Mouse (Mus musculus): ENCODE results near the gene Fam184a. TPM values are rescaled to one million over a fixed set of nuclear protein-coding genes. Genes with fewer than 3 reads are reported as not detected.

The Fam184a gene
- polyA plus RNA-seq, 1 experiment from 2014 or later, result 2.0 TPM

DNA sequence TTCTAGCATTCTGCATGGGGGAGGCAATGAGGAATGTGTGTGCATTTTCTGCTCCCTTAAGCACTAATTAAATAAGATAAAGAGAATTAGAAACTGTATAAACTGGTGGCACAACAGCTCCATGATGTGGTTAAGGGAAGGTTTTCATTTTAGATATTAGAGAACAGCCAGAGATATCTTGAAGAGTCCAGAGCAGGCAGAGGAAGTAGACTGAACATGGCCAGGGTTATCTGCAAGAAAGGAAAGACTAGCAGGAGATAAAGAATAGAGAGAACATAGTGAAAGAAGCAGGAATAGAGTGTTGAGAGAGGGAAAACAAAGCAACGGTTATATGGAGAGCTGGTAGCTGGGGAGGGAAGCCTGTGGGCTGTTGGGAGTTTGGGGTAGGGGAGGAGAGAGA is 1.8 kb upstream of the Fam184a start:
- H3K9me3 ChIP-seq (ENCODE audit: control insufficient read depth, low read length), result no peaks in the 10 kb centered on the region
- no peak overlapping the region for H3K27ac ChIP-seq (ENCODE audit: low read length)
- H3K4me1 ChIP-seq (ENCODE audit: control insufficient read depth, insufficient read depth, low read length), result no peaks in the 10 kb centered on the region
- no peaks in the 10 kb centered on the region for H3K36me3 ChIP-seq (ENCODE audit: control insufficient read depth, insufficient read depth, low read length)
- no peak overlapping the region for H3K9ac ChIP-seq (ENCODE audit: low read depth, low read length)
- 85% methylated on average over 1 of the region's 1 CpGs for WGBS
- no peak overlapping the region for H3K4me3 ChIP-seq (ENCODE audit: low read length)
- no peak for ATAC-seq
- H3K27me3 ChIP-seq (replicated peaks; ENCODE audit: control insufficient read depth, insufficient read depth, low read length), result peaks cover 9% of the 10 kb centered on the region; the same call in 1 of the 2 replicates
- no peak overlapping the region for H3K4me2 ChIP-seq (ENCODE audit: low read depth, low read length)

DNA sequence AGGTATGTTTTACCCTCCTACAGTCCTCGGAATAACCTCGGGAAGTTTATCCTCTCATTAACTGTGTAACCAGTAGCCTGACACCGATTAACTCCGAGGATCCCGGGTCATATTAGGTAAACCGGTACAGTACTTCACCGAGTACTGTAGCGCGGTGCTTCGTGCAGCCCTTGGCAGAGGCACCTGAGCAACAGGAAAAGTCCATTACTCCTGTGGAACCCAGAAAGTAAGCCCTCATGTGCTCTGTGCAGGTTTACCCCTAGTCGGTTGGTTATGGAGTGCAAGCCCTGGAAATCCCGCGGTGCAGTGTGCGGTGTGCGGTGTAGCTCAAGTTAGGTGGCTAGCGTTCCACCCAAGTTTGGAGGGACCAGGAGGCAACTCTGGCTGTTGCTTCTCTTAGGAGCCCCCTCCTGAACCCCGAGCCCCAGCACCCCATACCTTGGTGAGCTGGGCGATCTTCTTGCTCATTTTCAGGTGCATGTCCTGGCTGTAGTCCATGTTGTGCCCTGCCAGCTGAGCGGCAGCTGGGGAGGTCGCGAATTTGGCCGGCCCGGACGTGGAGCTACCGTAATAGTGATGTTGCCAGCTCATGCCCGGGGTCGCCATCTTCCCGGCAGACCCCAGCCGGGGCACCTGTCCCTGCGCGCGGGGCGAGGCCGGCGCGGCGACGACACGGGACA is 508 bp downstream of the Fam184a start:
- no peaks in the 10 kb centered on the region for H3K36me3 ChIP-seq (ENCODE audit: control insufficient read depth, insufficient read depth, low read length)
- H3K4me3 ChIP-seq (ENCODE audit: low read length), result peak overlapping the region; percentile 73
- no peak overlapping the region for H3K27ac ChIP-seq (ENCODE audit: low read length)
- peaks cover 9% of the 10 kb centered on the region; the same call in 1 of the 2 replicates for H3K27me3 ChIP-seq (replicated peaks; ENCODE audit: control insufficient read depth, insufficient read depth, low read length)
- H3K9me3 ChIP-seq (ENCODE audit: control insufficient read depth, low read length), result no peaks in the 10 kb centered on the region
- ATAC-seq, result peak; percentile 65
- no peaks in the 10 kb centered on the region for H3K4me1 ChIP-seq (ENCODE audit: control insufficient read depth, insufficient read depth, low read length)
- 7% methylated on average over 39 of the region's 39 CpGs for WGBS
- peak overlapping the region; percentile 70 for H3K9ac ChIP-seq (ENCODE audit: low read depth, low read length)
- H3K4me2 ChIP-seq (ENCODE audit: low read depth, low read length), result peak overlapping the region; percentile 99

DNA sequence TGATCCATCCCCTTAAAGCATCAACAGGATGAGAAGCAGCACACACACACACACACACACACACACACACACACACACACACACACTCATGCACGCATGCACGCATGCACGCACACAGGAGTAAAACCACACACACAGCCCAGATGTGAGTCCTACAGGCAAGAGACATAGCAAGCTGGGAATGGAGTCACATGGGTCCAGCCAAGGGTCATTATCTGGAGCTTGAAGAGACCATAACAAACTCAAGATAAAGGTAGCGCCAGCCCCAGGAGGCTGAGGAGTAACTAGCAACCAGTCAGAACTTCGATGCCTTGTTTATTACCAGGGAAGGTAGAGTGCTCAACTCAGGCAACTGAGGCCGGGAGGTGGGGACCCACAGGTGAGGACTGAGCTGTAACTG is 4.9 kb downstream of the Fam184a start:
- Histone ChIP-seq H3K9ac (ENCODE audit: low read depth, low read length) (no peak overlapping the region), H3K27me3 (replicated peaks; ENCODE audit: control insufficient read depth, insufficient read depth, low read length) (0 out of 2 replicates have a peak, but pooled peaks cover 5% of the 10 kb centered on the region), H3K9me3 (ENCODE audit: control insufficient read depth, low read length) (no peaks in the 10 kb centered on the region), H3K4me3 (ENCODE audit: low read length) (no peak overlapping the region), H3K27ac (ENCODE audit: low read length) (no peak overlapping the region), H3K4me2 (ENCODE audit: low read depth, low read length) (no peak overlapping the region), H3K4me1 (ENCODE audit: control insufficient read depth, insufficient read depth, low read length) (no peaks in the 10 kb centered on the region), H3K36me3 (ENCODE audit: control insufficient read depth, insufficient read depth, low read length) (no peaks in the 10 kb centered on the region)
- ATAC-seq, result no peak
- 90% methylated on average over 6 of the region's 6 CpGs for WGBS

DNA sequence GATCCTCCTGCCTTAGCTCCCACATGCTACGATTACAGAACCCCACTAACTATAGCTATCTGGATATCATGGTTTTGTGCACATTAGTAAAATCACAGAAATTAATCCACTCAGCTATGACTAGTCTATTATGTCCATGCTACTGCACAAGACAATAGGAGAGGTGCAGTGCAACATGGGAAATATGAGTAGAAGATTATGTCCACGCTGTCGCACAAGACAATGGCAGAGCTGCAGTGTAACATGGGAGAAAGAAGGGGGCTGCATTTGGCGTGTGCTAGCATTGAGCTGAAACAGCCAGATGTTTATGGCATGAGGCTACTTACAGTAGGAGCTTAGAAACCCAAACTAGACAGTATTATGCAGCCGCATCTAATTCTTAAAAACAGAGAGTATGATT is 8.0 kb downstream of the Fam184a start:
- Histone ChIP-seq H3K4me2 (ENCODE audit: low read depth, low read length) (no peak overlapping the region), H3K36me3 (ENCODE audit: control insufficient read depth, insufficient read depth, low read length) (no peaks in the 10 kb centered on the region), H3K27ac (ENCODE audit: low read length) (no peak overlapping the region), H3K9ac (ENCODE audit: low read depth, low read length) (no peak overlapping the region), H3K4me1 (ENCODE audit: control insufficient read depth, insufficient read depth, low read length) (no peaks in the 10 kb centered on the region), H3K27me3 (replicated peaks; ENCODE audit: control insufficient read depth, insufficient read depth, low read length) (no peaks in the 10 kb centered on the region), H3K9me3 (ENCODE audit: control insufficient read depth, low read length) (no peaks in the 10 kb centered on the region), H3K4me3 (ENCODE audit: low read length) (no peak overlapping the region)
- 76% methylated on average over 5 of the region's 5 CpGs for WGBS
- ATAC-seq, result no peak

DNA sequence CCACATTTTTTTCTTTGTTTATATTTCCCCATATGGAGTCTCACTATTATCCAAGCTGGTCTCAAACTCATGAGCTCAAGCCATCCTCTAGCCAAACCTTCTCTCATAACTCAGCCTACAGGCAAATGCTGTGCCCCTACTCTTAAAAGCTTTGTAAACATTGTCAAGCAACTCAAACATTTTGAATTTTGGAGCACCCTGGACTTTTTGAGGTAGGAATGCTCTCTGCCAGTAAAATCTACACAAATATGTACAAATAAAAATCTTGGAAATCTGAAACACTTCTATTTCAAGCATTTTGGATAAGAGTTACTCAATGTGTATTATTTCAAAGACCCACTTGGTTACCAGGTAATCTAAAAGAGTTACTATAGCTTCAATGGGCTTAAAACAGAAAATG is 10.9 kb downstream of the Fam184a start:
- Histone ChIP-seq H3K9ac (ENCODE audit: low read depth, low read length) (no peak overlapping the region), H3K36me3 (ENCODE audit: control insufficient read depth, insufficient read depth, low read length) (no peaks in the 10 kb centered on the region), H3K27me3 (replicated peaks; ENCODE audit: control insufficient read depth, insufficient read depth, low read length) (no peaks in the 10 kb centered on the region), H3K4me1 (ENCODE audit: control insufficient read depth, insufficient read depth, low read length) (no peaks in the 10 kb centered on the region), H3K4me2 (ENCODE audit: low read depth, low read length) (no peak overlapping the region), H3K27ac (ENCODE audit: low read length) (no peak overlapping the region), H3K4me3 (ENCODE audit: low read length) (no peak overlapping the region), H3K9me3 (ENCODE audit: control insufficient read depth, low read length) (no peaks in the 10 kb centered on the region)
- ATAC-seq, result no peak

DNA sequence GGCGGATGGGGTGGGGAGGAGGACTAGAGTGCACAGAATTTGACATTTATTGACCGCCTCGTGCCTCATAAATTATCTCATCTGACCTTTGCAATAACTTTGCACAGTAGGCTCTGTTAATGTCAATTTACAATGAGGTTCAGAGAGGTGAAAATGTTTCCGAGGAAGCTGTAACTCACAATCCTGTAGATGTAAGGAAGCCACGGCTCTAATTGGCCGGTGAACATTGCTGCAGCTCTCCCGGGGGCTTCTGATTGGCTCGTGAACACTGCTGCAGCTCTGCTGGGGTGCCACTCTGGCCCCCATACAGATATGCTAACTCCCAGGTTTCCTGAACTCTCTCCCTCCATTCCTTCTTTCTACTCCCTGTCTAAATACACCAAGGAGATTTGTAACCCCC is 12.1 kb downstream of the Fam184a start:
- Histone ChIP-seq H3K27me3 (replicated peaks; ENCODE audit: control insufficient read depth, insufficient read depth, low read length) (no peaks in the 10 kb centered on the region), H3K27ac (ENCODE audit: low read length) (no peak overlapping the region), H3K4me3 (ENCODE audit: low read length) (no peak overlapping the region), H3K4me1 (ENCODE audit: control insufficient read depth, insufficient read depth, low read length) (no peaks in the 10 kb centered on the region), H3K9me3 (ENCODE audit: control insufficient read depth, low read length) (no peaks in the 10 kb centered on the region), H3K36me3 (ENCODE audit: control insufficient read depth, insufficient read depth, low read length) (no peaks in the 10 kb centered on the region), H3K4me2 (ENCODE audit: low read depth, low read length) (no peak overlapping the region), H3K9ac (ENCODE audit: low read depth, low read length) (no peak overlapping the region)
- WGBS, result 67% methylated on average over 8 of the region's 8 CpGs
- ATAC-seq, result no peak

DNA sequence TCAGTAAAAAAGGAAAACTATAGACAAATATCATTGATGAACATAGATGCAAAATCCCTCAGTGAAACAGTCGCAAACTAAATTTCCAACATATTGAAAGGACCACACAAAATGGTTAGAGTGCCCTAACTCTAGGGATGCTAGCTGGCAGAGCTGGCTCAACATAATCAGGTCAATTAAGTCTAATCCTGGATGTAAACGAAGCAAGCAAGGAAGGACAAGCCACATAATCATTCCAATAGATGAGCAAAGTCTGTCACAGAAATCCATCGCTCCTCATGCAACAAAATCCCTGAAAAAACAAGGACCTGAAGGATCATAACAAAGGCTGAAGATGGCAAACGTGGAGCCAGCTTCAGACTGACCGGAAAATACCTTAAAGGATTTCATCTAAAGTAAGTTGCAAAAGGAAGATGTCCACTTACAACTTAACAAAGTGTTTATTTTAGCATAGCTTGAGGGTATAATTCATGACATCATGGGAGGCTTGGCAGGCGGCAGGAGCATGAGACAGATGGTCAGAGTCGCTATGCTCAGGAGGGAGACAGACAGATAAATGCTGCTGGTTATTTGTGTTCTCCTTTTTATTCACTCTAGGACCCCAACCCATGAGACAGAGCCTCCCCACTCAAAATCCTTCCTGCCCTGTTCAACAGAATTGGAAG is 15.6 kb downstream of the Fam184a start:
- Histone ChIP-seq H3K4me3 (ENCODE audit: low read length) (no peak overlapping the region), H3K36me3 (ENCODE audit: control insufficient read depth, insufficient read depth, low read length) (no peaks in the 10 kb centered on the region), H3K9ac (ENCODE audit: low read depth, low read length) (no peak overlapping the region), H3K27ac (ENCODE audit: low read length) (no peak overlapping the region), H3K4me2 (ENCODE audit: low read depth, low read length) (no peak overlapping the region), H3K9me3 (ENCODE audit: control insufficient read depth, low read length) (no peaks in the 10 kb centered on the region), H3K4me1 (ENCODE audit: control insufficient read depth, insufficient read depth, low read length) (no peaks in the 10 kb centered on the region), H3K27me3 (replicated peaks; ENCODE audit: control insufficient read depth, insufficient read depth, low read length) (no peaks in the 10 kb centered on the region)
- WGBS, result 66% methylated on average over 7 of the region's 7 CpGs
- ATAC-seq, result no peak

DNA sequence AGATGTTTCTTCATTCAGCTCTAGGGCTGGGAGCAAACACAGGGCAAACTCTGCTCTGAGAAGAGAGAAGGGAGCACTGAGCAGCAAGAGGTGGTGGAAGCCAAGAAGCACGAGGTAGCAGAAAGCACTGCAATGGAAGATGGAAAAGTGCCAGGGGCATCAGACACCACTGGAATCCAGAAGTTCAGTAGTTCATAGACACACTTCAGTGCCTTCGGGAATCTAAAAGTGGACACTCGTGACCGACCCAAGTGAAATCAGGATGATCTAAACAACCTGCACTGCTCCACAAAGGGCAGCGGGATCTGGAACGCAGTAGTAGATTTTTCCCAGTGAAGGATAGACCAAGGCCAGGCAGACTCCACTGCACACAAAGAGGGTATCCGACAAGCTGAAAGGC is 18.6 kb downstream of the Fam184a start:
- Histone ChIP-seq H3K4me3 (ENCODE audit: low read length) (no peak overlapping the region), H3K27ac (ENCODE audit: low read length) (no peak overlapping the region), H3K36me3 (ENCODE audit: control insufficient read depth, insufficient read depth, low read length) (no peaks in the 10 kb centered on the region), H3K4me1 (ENCODE audit: control insufficient read depth, insufficient read depth, low read length) (no peaks in the 10 kb centered on the region), H3K4me2 (ENCODE audit: low read depth, low read length) (no peak overlapping the region), H3K9ac (ENCODE audit: low read depth, low read length) (no peak overlapping the region), H3K9me3 (ENCODE audit: control insufficient read depth, low read length) (no peaks in the 10 kb centered on the region), H3K27me3 (replicated peaks; ENCODE audit: control insufficient read depth, insufficient read depth, low read length) (no peaks in the 10 kb centered on the region)
- ATAC-seq, result no peak
- WGBS, result 82% methylated on average over 7 of the region's 7 CpGs

DNA sequence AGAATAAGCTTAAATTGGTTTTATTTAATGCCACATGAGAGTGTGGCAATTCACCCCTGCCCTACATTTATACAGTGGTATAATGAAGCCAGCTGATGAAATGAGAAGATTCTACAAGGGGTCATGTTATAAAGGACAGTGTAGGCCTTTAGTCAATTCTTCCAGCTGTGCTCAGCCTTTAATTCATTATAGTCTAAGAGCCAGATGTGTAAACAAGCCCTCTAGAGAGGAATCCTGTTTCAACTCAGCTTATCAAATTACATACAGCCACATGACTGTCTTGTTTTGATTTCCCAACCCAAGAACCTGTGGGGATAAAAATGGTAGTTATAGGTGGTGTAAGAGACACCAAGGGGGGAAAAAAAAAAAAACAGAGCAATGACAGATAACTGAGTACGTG is 22.0 kb downstream of the Fam184a start:
- no peaks in the 10 kb centered on the region for H3K9me3 ChIP-seq (ENCODE audit: control insufficient read depth, low read length)
- H3K4me2 ChIP-seq (ENCODE audit: low read depth, low read length), result no peak overlapping the region
- H3K4me1 ChIP-seq (ENCODE audit: control insufficient read depth, insufficient read depth, low read length), result no peaks in the 10 kb centered on the region
- no peak overlapping the region for H3K27ac ChIP-seq (ENCODE audit: low read length)
- H3K9ac ChIP-seq (ENCODE audit: low read depth, low read length), result no peak overlapping the region
- 47% methylated on average over 1 of the region's 1 CpGs for WGBS
- no peaks in the 10 kb centered on the region for H3K27me3 ChIP-seq (replicated peaks; ENCODE audit: control insufficient read depth, insufficient read depth, low read length)
- H3K36me3 ChIP-seq (ENCODE audit: control insufficient read depth, insufficient read depth, low read length), result no peaks in the 10 kb centered on the region
- no peak overlapping the region for H3K4me3 ChIP-seq (ENCODE audit: low read length)
- no peak for ATAC-seq

DNA sequence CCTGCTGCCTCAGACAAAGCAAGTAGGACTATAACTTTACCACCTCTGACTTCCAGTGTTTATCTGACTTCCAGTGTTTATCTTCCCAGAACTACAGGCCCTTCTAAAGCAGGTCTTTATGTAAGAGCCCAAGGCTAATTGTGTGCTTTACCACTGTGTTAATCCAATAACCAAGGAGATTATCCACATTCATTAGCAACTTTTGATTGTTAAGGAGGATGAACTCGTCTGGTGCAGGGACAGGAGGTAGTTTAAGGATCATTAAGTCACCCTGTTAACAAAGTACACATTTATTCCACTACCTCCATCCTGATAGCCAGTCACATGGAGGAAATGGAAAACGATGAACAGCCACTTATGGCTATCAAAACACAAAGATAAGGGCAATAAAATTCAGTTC is 25.6 kb downstream of the Fam184a start:
- Histone ChIP-seq H3K36me3 (ENCODE audit: control insufficient read depth, insufficient read depth, low read length) (no peaks in the 10 kb centered on the region), H3K9me3 (ENCODE audit: control insufficient read depth, low read length) (no peaks in the 10 kb centered on the region), H3K27me3 (replicated peaks; ENCODE audit: control insufficient read depth, insufficient read depth, low read length) (no peaks in the 10 kb centered on the region), H3K9ac (ENCODE audit: low read depth, low read length) (no peak overlapping the region), H3K4me2 (ENCODE audit: low read depth, low read length) (no peak overlapping the region), H3K4me3 (ENCODE audit: low read length) (no peak overlapping the region), H3K27ac (ENCODE audit: low read length) (no peak overlapping the region), H3K4me1 (ENCODE audit: control insufficient read depth, insufficient read depth, low read length) (no peaks in the 10 kb centered on the region)
- 20% methylated on average over 2 of the region's 2 CpGs for WGBS
- no peak for ATAC-seq

Measured in intestine, embryonic 16.5 days (tissue).